Mouse (Mus musculus) brain, embryonic 14.5 days (tissue): ENCODE data around the gene Dus1l.

Source experiments
- CTCF ChIP-seq: fragments of 200-500 bp; IDR thresholded peaks from 2 replicates; pipeline ENCODE4 v1.5.1; 2012; ENCODE audit warnings: inconsistent platforms, mild to moderate bottlenecking, moderate library complexity, borderline replicate concordance; ENCODE audit not compliant: insufficient read depth, insufficient read length; ENCODE audit errors: extremely low read depth
- POLR2A ChIP-seq: fragments of 200-500 bp; IDR thresholded peaks from 2 replicates; pipeline ENCODE4 v1.6.1; 2012; ENCODE audit warnings: mild to moderate bottlenecking, inconsistent platforms, borderline replicate concordance; ENCODE audit not compliant: poor library complexity, insufficient read depth, insufficient read length, severe bottlenecking; ENCODE audit errors: extremely low read depth

GRCm38 (mm10) chr11:120798244-120798643, 2.0 kb upstream of the Dus1l start:
- TF ChIP-seq POLR2A (no peak), CTCF (no peak)
